Mouse (Mus musculus): Measurements from ENCODE around the gene Cradd. TPM values are rescaled to one million over a fixed set of nuclear protein-coding genes. Genes with fewer than 3 reads are reported as not detected.
A peak's percentile ranks its signal among the peaks of the same experiment; 100 is the strongest.

The Cradd gene
- total and polyA plus RNA-seq, 3 experiments = 1.9 to 9.0 TPM; not detected in 1

DNA sequence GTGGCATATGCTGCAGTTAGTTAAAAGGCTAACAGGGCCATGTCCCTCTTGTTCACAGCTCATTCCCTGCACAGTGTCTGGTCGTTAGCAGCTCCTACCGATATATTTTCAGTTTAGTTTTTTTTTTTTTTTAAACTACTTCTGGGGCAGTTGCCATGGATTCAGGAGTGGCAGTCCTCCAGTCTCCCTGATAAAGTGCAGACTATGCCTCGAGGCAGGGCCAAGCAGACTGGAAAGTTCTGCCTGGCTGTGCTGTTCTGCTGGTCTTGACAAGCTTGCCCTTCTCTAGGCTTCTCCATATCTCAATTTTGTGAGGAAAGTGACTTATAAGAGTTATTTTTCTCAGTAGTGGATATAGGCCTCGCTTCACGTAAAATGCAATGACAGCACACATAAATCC, 139.7 kb downstream of the Cradd start:
- no peak for DNase-seq (ENCODE audit: low read depth, low spot score)
- no peaks in the 10 kb centered on the region for H3K9me3 ChIP-seq (replicated peaks; ENCODE audit: insufficient read depth, low read length)
- H3K9ac ChIP-seq (ENCODE audit: control insufficient read depth, low read depth, low read length, poor library complexity, severe bottlenecking) = no peak overlapping the region
- H3K27me3 ChIP-seq (ENCODE audit: control insufficient read depth in 1 of 2, insufficient read depth in 2 of 2, low read length in 2 of 2) = no peaks in the 10 kb centered on the region
- TF ChIP-seq CHD1 (IDR thresholded peaks at IDR 0.05; ENCODE audit: low read depth, low read length) (no peak), E2F4 (IDR thresholded peaks at IDR 0.05; ENCODE audit: borderline replicate concordance, low read depth, low read length) (no peak), UBTF (IDR thresholded peaks at IDR 0.05; ENCODE audit: borderline replicate concordance, insufficient read depth, low read depth, low read length) (no peak), MYC (IDR thresholded peaks at IDR 0.05; ENCODE audit: low read depth, low read length) (no peak), MAX (IDR thresholded peaks at IDR 0.05; ENCODE audit: low read length) (no peak), GATA1 (IDR thresholded peaks at IDR 0.05; ENCODE audit: low read depth, low read length) (no peak), MYB (IDR thresholded peaks at IDR 0.05; ENCODE audit: low read depth, low read length) (no peak), EP300 (IDR thresholded peaks at IDR 0.05; ENCODE audit: low read depth in 1 of 2, low read length in 2 of 2) (no peak), GABPA (IDR thresholded peaks at IDR 0.05; ENCODE audit: low read depth, low read length) (no peak), ETS1 (IDR thresholded peaks at IDR 0.05; ENCODE audit: low read depth, low read length) (no peak)
- no peak overlapping the region for H3K4me3 ChIP-seq (ENCODE audit: control insufficient read depth in 1 of 2, insufficient read depth in 1 of 2, low read depth in 2 of 2, low read length in 2 of 2)
- H3K79me2 ChIP-seq (ENCODE audit: control insufficient read depth, insufficient read depth, low read length, poor library complexity) = no peaks in the 10 kb centered on the region
- peaks cover 5 to 15% of the 10 kb centered on the region in 2 experiments for H3K4me1 ChIP-seq (ENCODE audit: control insufficient read depth in 1 of 2, insufficient read depth in 2 of 2, low read length in 2 of 2)
- H3K36me3 ChIP-seq (ENCODE audit: control insufficient read depth in 1 of 2, insufficient read depth in 2 of 2, low read length in 2 of 2) = peaks cover 0 to 18% of the 10 kb centered on the region in 2 experiments; a peak in 2 of 4 replicates
- H3K27ac ChIP-seq (ENCODE audit: control insufficient read depth, low read depth, low read length) = no peak overlapping the region

DNA sequence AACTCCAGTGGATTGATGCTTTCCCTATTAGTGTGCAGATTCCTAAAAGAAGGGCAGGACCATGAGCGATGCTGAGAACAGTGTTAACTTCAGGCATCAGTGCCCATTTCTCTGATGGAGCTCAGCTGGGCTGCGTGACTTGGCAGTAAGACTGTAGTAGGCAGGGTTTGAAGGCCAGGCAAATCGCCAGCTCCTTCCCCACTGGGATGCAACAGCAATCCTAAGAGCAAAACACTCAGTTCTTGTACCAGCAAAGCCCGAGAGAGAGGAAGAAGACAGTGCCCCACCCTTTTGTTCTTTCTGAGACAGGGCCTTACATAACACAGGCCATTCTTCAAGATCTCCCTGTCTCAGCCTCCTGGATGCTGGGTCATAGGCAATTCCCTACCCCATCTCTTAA, 140.9 kb downstream of the Cradd start:
- DNase-seq (ENCODE audit: low read depth, low spot score) = peak; percentile 41
- Histone ChIP-seq H3K9ac (ENCODE audit: control insufficient read depth, low read depth, low read length, poor library complexity, severe bottlenecking) (no peak overlapping the region), H3K27ac (ENCODE audit: control insufficient read depth, low read depth, low read length) (no peak overlapping the region), H3K4me3 (ENCODE audit: control insufficient read depth in 1 of 2, insufficient read depth in 1 of 2, low read depth in 2 of 2, low read length in 2 of 2) (no peak overlapping the region), H3K27me3 (ENCODE audit: control insufficient read depth in 1 of 2, insufficient read depth in 2 of 2, low read length in 2 of 2) (no peaks in the 10 kb centered on the region), H3K36me3 (ENCODE audit: control insufficient read depth in 1 of 2, insufficient read depth in 2 of 2, low read length in 2 of 2) (peaks cover 0 to 18% of the 10 kb centered on the region in 2 experiments; a peak in 2 of 4 replicates), H3K79me2 (ENCODE audit: control insufficient read depth, insufficient read depth, low read length, poor library complexity) (no peaks in the 10 kb centered on the region), H3K9me3 (replicated peaks; ENCODE audit: insufficient read depth, low read length) (no peaks in the 10 kb centered on the region), H3K4me1 (ENCODE audit: control insufficient read depth in 1 of 2, insufficient read depth in 2 of 2, low read length in 2 of 2) (peaks cover 5 to 15% of the 10 kb centered on the region in 2 experiments)
- TF ChIP-seq ELF1 (IDR thresholded peaks at IDR 0.05; ENCODE audit: low read depth, low read length) = no peak
- TF ChIP-seq ETS1 (IDR thresholded peaks at IDR 0.05; ENCODE audit: low read depth, low read length) = no peak
- TF ChIP-seq NRF1 (IDR thresholded peaks at IDR 0.05; ENCODE audit: insufficient read depth, low read depth, low read length, poor library complexity, severe bottlenecking) = no peak
- TF ChIP-seq GABPA (IDR thresholded peaks at IDR 0.05; ENCODE audit: low read depth, low read length) = no peak
- TF ChIP-seq MXI1 (IDR thresholded peaks at IDR 0.05; ENCODE audit: low read depth, low read length) = no peak
- TF ChIP-seq ZKSCAN1 (IDR thresholded peaks at IDR 0.05; ENCODE audit: low read depth, low read length) = no peak
- TF ChIP-seq TBP (IDR thresholded peaks at IDR 0.05; ENCODE audit: low read depth, low read length) = no peak
- TF ChIP-seq TCF12 (IDR thresholded peaks at IDR 0.05; ENCODE audit: low read depth, low read length) = no peak
- TF ChIP-seq SMC3 (IDR thresholded peaks at IDR 0.05; ENCODE audit: low read depth, low read length) = no peak
- no peak for TF ChIP-seq USF2 (IDR thresholded peaks at IDR 0.05; ENCODE audit: borderline replicate concordance in 1 of 2, insufficient read depth in 1 of 2, low read depth in 1 of 2, low read length in 2 of 2)
- no peak for TF ChIP-seq POLR2AphosphoS5 (IDR thresholded peaks at IDR 0.05; ENCODE audit: borderline replicate concordance, low read depth, low read length)
- no peak for TF ChIP-seq USF1 (IDR thresholded peaks at IDR 0.05; ENCODE audit: low read depth, low read length)
- TF ChIP-seq E2F4 (IDR thresholded peaks at IDR 0.05; ENCODE audit: borderline replicate concordance, low read depth, low read length) = no peak
